Comparison of ENCODE assay signal across 25 mouse cellular contexts in genomic region chr16:24361667-24362066, GRCm38 (mm10). TPM values are rescaled to one million over a fixed set of nuclear protein-coding genes. Genes with fewer than 3 reads are reported as not detected.
DNase-seq lines count a peak whose midpoint lies in the region; ATAC-seq and TF ChIP-seq lines count a peak whose summit lies in the region.
"Had no signal": no experiment of that assay in that cellular context is flagged by ENCODE, and none has a peak within 500 bp of the region (broad histone marks: within the 10 kb centered on the region; RNA-seq: fewer than 3 reads in every experiment).

No protein-coding gene starts in this region.

- ATAC-seq in Patski = no peak
- ATAC-seq in hindbrain, embryonic 14.5 days (ENCODE audit: low FRiP score) = no peak
- ATAC-seq in erythroid progenitor cell, adult 5-6 weeks (replicated peaks; ENCODE audit: low FRiP score, poor library complexity, severe bottlenecking) = no peak
- ATAC-seq: activated CD4-positive, CD25-positive, alpha-beta regulatory T cell, adult 4 months; forebrain, embryonic 13.5 days; intestine, postnatal 0 days; midbrain, embryonic 15.5 days had no signal

- POLR2A ChIA-PET in Patski (lab: Charles Lee) = no interaction called here

- WGBS in hindbrain, embryonic 14.5 days = 96% methylated on average over 1 of the region's 1 CpGs

- in situ Hi-C loops in Patski (cut with MboI; ENCODE audit: low pct_unique_long_range_greater_than_20kb) = no loop called here

- H3K27me3 ChIP-seq in Patski = no peaks in the 10 kb centered on the region
- H3K27me3 ChIP-seq in hindbrain, embryonic 14.5 days (ENCODE audit: control insufficient read depth, insufficient read depth, low read length) = no peaks in the 10 kb centered on the region
- H3K27me3 ChIP-seq: forebrain, embryonic 13.5 days; heart, embryonic 12.5 days; limb, embryonic 12.5 days; liver, embryonic 15.5 days; lung, embryonic 15.5 days; midbrain, embryonic 15.5 days had no signal

- H3K9ac ChIP-seq in hindbrain, embryonic 14.5 days = no peak overlapping the region
- H3K9ac ChIP-seq: forebrain, embryonic 13.5 days; heart, embryonic 12.5 days; hindbrain, embryonic 13.5 days; limb, embryonic 12.5 days; liver, embryonic 15.5 days; lung, embryonic 15.5 days; midbrain, embryonic 15.5 days had no signal

- H3K4me1 ChIP-seq in hindbrain, embryonic 14.5 days (replicated peaks; ENCODE audit: control insufficient read depth, insufficient read depth, low read length) = no peaks in the 10 kb centered on the region
- H3K4me1 ChIP-seq: forebrain, embryonic 13.5 days; heart, embryonic 12.5 days; hindbrain, embryonic 13.5 days; limb, embryonic 12.5 days; liver, embryonic 15.5 days; lung, embryonic 15.5 days; midbrain, embryonic 10.5 days; midbrain, embryonic 15.5 days had no signal

- H3K36me3 ChIP-seq in hindbrain, embryonic 14.5 days (replicated peaks; ENCODE audit: control insufficient read depth, insufficient read depth) = no peaks in the 10 kb centered on the region
- H3K36me3 ChIP-seq: G1E; heart, embryonic 12.5 days; hindbrain, embryonic 13.5 days; limb, embryonic 12.5 days; liver, embryonic 15.5 days; lung, embryonic 15.5 days; midbrain, embryonic 10.5 days; midbrain, embryonic 15.5 days had no signal

- no peak overlapping the region for H3K4me3 ChIP-seq in hindbrain, embryonic 14.5 days (replicated peaks; ENCODE audit: low read length)
- H3K4me3 ChIP-seq: forebrain, embryonic 13.5 days; heart, embryonic 12.5 days; hindbrain, embryonic 13.5 days; limb, embryonic 12.5 days; liver, embryonic 15.5 days; lung, embryonic 15.5 days; midbrain, embryonic 10.5 days; midbrain, embryonic 15.5 days had no signal

- no peaks in the 10 kb centered on the region for H3K9me3 ChIP-seq in hindbrain, embryonic 14.5 days (ENCODE audit: control insufficient read depth, low read length)
- H3K9me3 ChIP-seq: forebrain, embryonic 13.5 days; heart, embryonic 12.5 days; hindbrain, embryonic 13.5 days; limb, embryonic 12.5 days; liver, embryonic 15.5 days; lung, embryonic 15.5 days; midbrain, embryonic 10.5 days; midbrain, embryonic 15.5 days had no signal

- CTCF ChIA-PET in Patski (lab: Charles Lee) = interaction anchor here (1.0 to 1.2 kb wide), 3 partner anchors 15 to 19 kb away, joined by 3 read pairs; no protein-coding TSS in a partner anchor

- TF ChIP-seq CTCF in Patski (IDR thresholded peaks at IDR 0.05) = no peak

- no peak overlapping the region for H3K27ac ChIP-seq in hindbrain, embryonic 14.5 days
- H3K27ac ChIP-seq: forebrain, embryonic 13.5 days; hindbrain, embryonic 13.5 days; limb, embryonic 12.5 days; liver, embryonic 15.5 days; lung, embryonic 15.5 days; midbrain, embryonic 10.5 days; midbrain, embryonic 15.5 days had no signal

- peak; percentile 11 for DNase-seq in urinary bladder, postnatal 14 days (ENCODE audit: low spot score)
- no peak for DNase-seq in urinary bladder, postnatal 4 days (ENCODE audit: low spot score in 2 of 2)
- DNase-seq in Patski (ENCODE audit: low read depth, low spot score) = peak; percentile 17
- DNase-seq in adrenal gland, postnatal 14 days = peak; percentile 53
- no peak for DNase-seq in hindbrain, embryonic 14.5 days (ENCODE audit: low spot score)
- no peak for DNase-seq in right cerebral cortex, postnatal 36 days (ENCODE audit: low spot score in 2 of 2)
- DNase-seq: cerebellum, adult 18-20 months; cerebellum, postnatal 10 days; gastrocnemius, postnatal 25 days; heart, adult 18-20 months; heart, postnatal 4 days; kidney, postnatal 14 days; thymus, postnatal 14 days had no signal

- no peak overlapping the region for H3K4me2 ChIP-seq in hindbrain, embryonic 14.5 days (replicated peaks)
- H3K4me2 ChIP-seq: forebrain, embryonic 13.5 days; heart, embryonic 12.5 days; hindbrain, embryonic 13.5 days; limb, embryonic 12.5 days; liver, embryonic 15.5 days; lung, embryonic 15.5 days; midbrain, embryonic 15.5 days had no signal

RNA-seq across cellular contexts. Expression of gene Lpp, which starts 31.6 kb away (rescaled TPM):
- 28.3 TPM for polyA plus RNA-seq in Patski (2021)
- 56.7 and 61.6 TPM in 2 replicates for total RNA-seq in adrenal gland, postnatal 14 days (2021)
- 11.0 and 13.0 TPM in 2 replicates for polyA plus RNA-seq in hindbrain, embryonic 14.5 days (2014; fragmentation: Nextera tagmentation; extraction: Ambion mirVana)
- total RNA-seq in erythroid progenitor cell, adult 5-6 weeks (2015; ENCODE audit: low replicate concordance) = 2.1 and 2.9 TPM in 2 replicates
- 0.76 and 0.77 TPM in 2 replicates for total RNA-seq in erythroid progenitor cell, adult 5-6 weeks (2017; ENCODE audit: low replicate concordance)
- polyA plus RNA-seq: G1E had no signal

Comparison
In these comparisons a context has a peak if more than half of its experiments do, and no peak if none do; other contexts are left out.
1. DNase-seq: peak in urinary bladder, postnatal 14 days (single experiment), Patski (single experiment) and adrenal gland, postnatal 14 days (single experiment); none in urinary bladder, postnatal 4 days (0 of 2), hindbrain, embryonic 14.5 days (single experiment) and right cerebral cortex, postnatal 36 days (0 of 2).
2. RNA of gene Lpp, which starts 31.6 kb away (total RNA-seq): 56.7 to 61.6 TPM in adrenal gland, postnatal 14 days; 0.76 to 2.9 TPM in erythroid progenitor cell, adult 5-6 weeks; every median in the first group is over 10 times any median in the second.